Mouse (Mus musculus) liver, embryonic 16.5 days (tissue): ENCODE data around the gene Fbln2. TPM values are rescaled to one million over a fixed set of nuclear protein-coding genes. Genes with fewer than 3 reads are reported as not detected.

Source experiments
- ATAC-seq: fragments of 200-750 bp; cut with Nextera tagmentation; 2 replicates; pipeline ENCODE4 v1.8.0; 2017; ENCODE audit warnings: low read depth, mild to moderate bottlenecking, moderate number of reproducible peaks, moderate library complexity
- H3K27ac ChIP-seq: fragments of 300-500 bp; sonication (generic); 2 replicates; pipeline ENCODE4 v1.5.1; 2014; ENCODE audit warnings: mild to moderate bottlenecking, low read length
- H3K27me3 ChIP-seq: fragments of 300-500 bp; sonication (generic); 2 replicates; pipeline ENCODE4 v1.6.1; 2014; ENCODE audit warnings: low read depth, low read length, mixed read lengths; ENCODE audit not compliant: control insufficient read depth, insufficient read depth
- H3K36me3 ChIP-seq: fragments of 300-500 bp; sonication (generic); 2 replicates; pipeline ENCODE4 v1.6.1; 2014; ENCODE audit warnings: mild to moderate bottlenecking; ENCODE audit not compliant: control insufficient read depth, insufficient read depth
- H3K4me1 ChIP-seq: fragments of 300-500 bp; sonication (generic); 2 replicates; pipeline ENCODE4 v1.6.1; 2014; ENCODE audit warnings: low read depth, low read length, mixed read lengths; ENCODE audit not compliant: control insufficient read depth
- H3K4me2 ChIP-seq: fragments of 300-500 bp; sonication (generic); 2 replicates; pipeline ENCODE4 v1.6.1; 2014; ENCODE audit warnings: low read depth, low read length, mixed read lengths
- H3K4me3 ChIP-seq: fragments of 300-500 bp; sonication (generic); 2 replicates; pipeline ENCODE4 v1.5.1; 2014; ENCODE audit warnings: low read depth, mild to moderate bottlenecking, low read length
- H3K9ac ChIP-seq: fragments of 300-500 bp; sonication (generic); 2 replicates; pipeline ENCODE4 v1.6.1; 2014; ENCODE audit warnings: low read depth, low read length
- H3K9me3 ChIP-seq: fragments of 300-500 bp; sonication (generic); replicated peaks from 2 replicates; pipeline ENCODE4 v1.6.1; 2016; ENCODE audit warnings: low read length; ENCODE audit not compliant: control insufficient read depth
- WGBS: fragments of 180-500 bp; shearing (Covaris S2); extraction: QIAGEN DNeasy Blood & Tissue Kit; methylation state at CpG from one replicate; pipeline ENCODE4 v1.1.7; 2014; ENCODE audit not compliant: insufficient replicate concordance; 5-methylcytosine and 5-hydroxymethylcytosine counted together
- polyA plus RNA-seq: library from polyadenylated mRNA; unstranded; fragments of >200 nt; fragmentation: Nextera tagmentation; extraction: Ambion mirVana; gene quantifications from 2 replicates; pipeline ENCODE4 v1.2.1, GENCODE M21; 2015

Fbln2 gene
- polyA plus RNA-seq, 1 experiment from 2014 or later, result 8.0 TPM

- ATAC-seq, result no peak
Observed at GRCm38 (mm10) chr6:91174211-91174610, 38.0 kb upstream of the Fbln2 start.

DNA sequence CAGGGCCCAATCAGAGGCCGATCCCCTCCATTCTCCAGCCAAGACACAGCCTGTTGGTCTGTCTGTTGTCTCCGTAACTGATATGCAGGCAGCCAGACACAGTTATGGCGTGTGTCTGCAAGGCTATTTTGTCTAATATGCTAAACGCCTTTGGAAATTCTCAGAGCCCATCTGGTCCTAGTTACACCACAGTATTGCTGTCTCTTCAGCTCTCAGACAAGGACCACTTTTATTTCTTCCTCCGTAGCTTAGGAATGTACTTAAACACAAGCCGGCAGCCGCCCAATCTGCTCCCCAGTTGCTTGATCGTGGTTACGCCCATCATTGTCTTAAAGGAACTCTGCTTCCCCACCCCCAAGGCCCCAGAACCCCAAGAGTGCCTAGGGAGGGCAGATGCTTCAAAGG, 31.5 kb upstream of the Fbln2 start:
- Histone ChIP-seq H3K4me2 (no peak overlapping the region), H3K27ac (no peak overlapping the region), H3K4me3 (no peak overlapping the region), H3K4me1 (no peaks in the 10 kb centered on the region; the same call in 1 of the 2 replicates), H3K27me3 (no peaks in the 10 kb centered on the region), H3K9ac (no peak overlapping the region), H3K36me3 (no peaks in the 10 kb centered on the region), H3K9me3 (no peaks in the 10 kb centered on the region)
- WGBS, result 56% methylated on average over 9 of the region's 9 CpGs
- ATAC-seq, result no peak

More at GRCm38 (mm10) chr6:91174211-91174610, 38.0 kb upstream of the Fbln2 start:
- no peaks in the 10 kb centered on the region for H3K9me3 ChIP-seq
- no peak overlapping the region for H3K4me3 ChIP-seq
- no peaks in the 10 kb centered on the region for H3K27me3 ChIP-seq
- no peaks in the 10 kb centered on the region for H3K36me3 ChIP-seq
- 79% methylated on average over 3 of the region's 3 CpGs for WGBS
- no peak overlapping the region for H3K4me2 ChIP-seq
- no peak overlapping the region for H3K9ac ChIP-seq
- H3K4me1 ChIP-seq, result no peaks in the 10 kb centered on the region; the same call in 1 of the 2 replicates
- H3K27ac ChIP-seq, result no peak overlapping the region

GRCm38 (mm10) chr6:91181320-91181719, 30.9 kb upstream of the Fbln2 start:
- 50% methylated on average over 2 of the region's 2 CpGs for WGBS

GRCm38 (mm10) chr6:91182075-91182490, 30.2 kb upstream of the Fbln2 start:
- Histone ChIP-seq H3K9ac (no peak overlapping the region), H3K27ac (no peak overlapping the region), H3K9me3 (no peaks in the 10 kb centered on the region), H3K4me3 (no peak overlapping the region), H3K4me1 (no peaks in the 10 kb centered on the region; the same call in 1 of the 2 replicates), H3K27me3 (no peaks in the 10 kb centered on the region), H3K36me3 (no peaks in the 10 kb centered on the region), H3K4me2 (no peak overlapping the region)
- no peak for ATAC-seq
- WGBS, result 51% methylated on average over 4 of the region's 4 CpGs

More at GRCm38 (mm10) chr6:91181320-91181719, 30.9 kb upstream of the Fbln2 start:
- Histone ChIP-seq H3K4me1 (no peaks in the 10 kb centered on the region; the same call in 1 of the 2 replicates), H3K36me3 (no peaks in the 10 kb centered on the region), H3K9me3 (no peaks in the 10 kb centered on the region), H3K4me2 (no peak overlapping the region), H3K27me3 (no peaks in the 10 kb centered on the region), H3K9ac (no peak overlapping the region), H3K4me3 (no peak overlapping the region), H3K27ac (no peak overlapping the region)
- no peak for ATAC-seq

DNA sequence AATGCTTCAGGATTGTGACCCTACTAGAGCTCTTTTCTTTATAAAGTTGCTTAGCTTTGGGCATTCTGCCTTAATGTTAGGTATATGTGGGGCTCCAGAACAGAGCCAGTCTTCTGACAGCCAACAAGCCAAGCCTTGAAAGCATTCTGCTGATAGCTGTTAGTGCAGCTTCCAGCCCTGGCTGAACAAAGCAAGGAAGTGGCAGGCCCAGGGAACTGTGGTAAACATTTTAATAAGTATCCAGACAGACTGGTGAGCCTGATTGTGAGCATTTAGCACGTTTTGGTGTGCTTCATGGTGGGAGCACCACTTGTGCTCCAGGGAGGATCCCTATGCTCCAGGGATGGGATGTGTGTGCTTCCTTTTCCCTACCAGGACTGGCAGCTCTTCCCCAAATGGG, 29.2 kb upstream of the Fbln2 start:
- Histone ChIP-seq H3K4me2 (no peak overlapping the region), H3K27me3 (no peaks in the 10 kb centered on the region), H3K27ac (no peak overlapping the region), H3K36me3 (no peaks in the 10 kb centered on the region), H3K4me3 (no peak overlapping the region), H3K4me1 (no peaks in the 10 kb centered on the region; the same call in 1 of the 2 replicates), H3K9ac (no peak overlapping the region), H3K9me3 (no peaks in the 10 kb centered on the region)
- no peak for ATAC-seq
- WGBS, result 5% methylated on average over 1 of the region's 1 CpGs

DNA sequence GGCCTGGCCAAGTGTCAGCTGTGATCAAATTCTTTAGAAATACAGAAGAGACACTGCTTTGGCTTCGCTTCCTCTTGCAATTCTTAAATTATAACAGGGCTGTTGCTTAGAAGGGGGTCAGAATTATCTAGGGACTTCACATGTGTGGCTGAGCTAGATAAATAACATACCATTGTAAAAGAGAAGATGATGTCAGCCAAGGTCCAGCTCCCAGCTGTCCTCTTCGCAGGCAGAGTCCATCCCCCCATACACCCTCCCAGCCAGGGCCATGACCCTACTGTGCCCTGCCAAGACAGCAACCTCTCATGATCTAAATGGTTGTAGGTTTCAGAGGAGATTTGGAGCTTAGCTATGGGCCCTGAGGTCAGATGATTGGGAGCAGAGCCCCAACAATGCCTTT, 28.3 kb upstream of the Fbln2 start:
- H3K36me3 ChIP-seq, result no peaks in the 10 kb centered on the region
- ATAC-seq, result no peak
- H3K9me3 ChIP-seq, result no peaks in the 10 kb centered on the region
- H3K4me3 ChIP-seq, result no peak overlapping the region
- 29% methylated on average over 2 of the region's 2 CpGs for WGBS
- H3K27me3 ChIP-seq, result no peaks in the 10 kb centered on the region; the same call in 1 of the 2 replicates
- H3K4me2 ChIP-seq, result no peak overlapping the region
- H3K4me1 ChIP-seq, result no peaks in the 10 kb centered on the region
- no peak overlapping the region for H3K27ac ChIP-seq
- H3K9ac ChIP-seq, result no peak overlapping the region

GRCm38 (mm10) chr6:91184776-91185175, 27.5 kb upstream of the Fbln2 start:
- 61% methylated on average over 3 of the region's 3 CpGs for WGBS
- H3K36me3 ChIP-seq, result no peaks in the 10 kb centered on the region
- H3K4me1 ChIP-seq, result no peaks in the 10 kb centered on the region
- no peaks in the 10 kb centered on the region for H3K9me3 ChIP-seq
- no peak for ATAC-seq
- no peak overlapping the region for H3K4me2 ChIP-seq
- no peak overlapping the region for H3K27ac ChIP-seq
- H3K27me3 ChIP-seq, result no peaks in the 10 kb centered on the region; the same call in 1 of the 2 replicates
- H3K9ac ChIP-seq, result no peak overlapping the region
- no peak overlapping the region for H3K4me3 ChIP-seq

DNA sequence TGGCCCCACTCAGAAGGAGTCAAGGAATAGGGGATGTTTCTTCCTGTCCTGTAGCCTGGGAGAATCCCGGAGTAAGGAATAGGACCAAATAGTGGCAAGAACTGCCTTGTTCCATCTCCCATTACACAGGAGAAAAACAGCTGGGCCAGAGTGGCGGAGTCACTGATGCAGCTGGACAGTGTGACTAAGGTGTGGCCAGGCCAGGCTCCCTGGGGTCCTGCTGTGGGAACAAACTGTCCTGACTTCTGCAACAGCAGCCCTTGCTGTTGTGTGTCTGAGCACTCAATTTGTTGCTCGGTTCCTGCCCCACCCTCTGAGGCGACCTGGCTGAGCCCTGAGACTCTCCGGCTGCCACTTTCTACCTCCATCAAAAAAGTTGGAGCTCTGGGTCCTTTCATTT, 26.8 kb upstream of the Fbln2 start:
- no peaks in the 10 kb centered on the region; the same call in 1 of the 2 replicates for H3K27me3 ChIP-seq
- WGBS, result 60% methylated on average over 5 of the region's 5 CpGs
- H3K4me1 ChIP-seq, result no peaks in the 10 kb centered on the region
- no peaks in the 10 kb centered on the region for H3K9me3 ChIP-seq
- no peaks in the 10 kb centered on the region for H3K36me3 ChIP-seq
- no peak overlapping the region for H3K4me3 ChIP-seq
- no peak for ATAC-seq
- no peak overlapping the region for H3K4me2 ChIP-seq
- H3K27ac ChIP-seq, result no peak overlapping the region
- no peak overlapping the region for H3K9ac ChIP-seq

GRCm38 (mm10) chr6:91186161-91186931, 25.9 kb upstream of the Fbln2 start:
- no peaks in the 10 kb centered on the region for H3K9me3 ChIP-seq
- H3K27ac ChIP-seq, result no peak overlapping the region
- H3K4me1 ChIP-seq, result no peaks in the 10 kb centered on the region
- no peaks in the 10 kb centered on the region for H3K36me3 ChIP-seq
- H3K4me2 ChIP-seq, result no peak overlapping the region
- H3K27me3 ChIP-seq, result no peaks in the 10 kb centered on the region; the same call in 1 of the 2 replicates
- no peak overlapping the region for H3K4me3 ChIP-seq
- 34% methylated on average over 4 of the region's 4 CpGs for WGBS
- no peak overlapping the region for H3K9ac ChIP-seq
- peak; percentile 61 for ATAC-seq
